Mouse (Mus musculus) embryonic facial prominence, embryonic 12.5 days (tissue): ENCODE data around the gene Acss3. TPM values are rescaled to one million over a fixed set of nuclear protein-coding genes. Genes with fewer than 3 reads are reported as not detected.
A peak's percentile ranks its signal among the peaks of the same experiment; 100 is the strongest.

ENCODE experiments used
- ATAC-seq: fragments of 200-750 bp; cut with Nextera tagmentation; 2 replicates; pipeline ENCODE4 v1.8.0; 2017; ENCODE audit not compliant: insufficient number of reproducible peaks, insufficient read depth, low FRiP score, low TSS enrichment
- H3K27ac ChIP-seq: fragments of 300-500 bp; sonication (generic); 2 replicates; pipeline ENCODE4 v1.5.1; 2016; ENCODE audit warnings: mild to moderate bottlenecking
- H3K27me3 ChIP-seq: fragments of 300-500 bp; sonication (generic); 2 replicates; pipeline ENCODE4 v1.6.1; 2016; ENCODE audit warnings: mild to moderate bottlenecking, moderate library complexity
- H3K36me3 ChIP-seq: fragments of 300-500 bp; sonication (generic); 2 replicates; pipeline ENCODE4 v1.6.1; 2016; ENCODE audit warnings: mild to moderate bottlenecking
- H3K4me1 ChIP-seq: fragments of 300-500 bp; sonication (generic); 2 replicates; pipeline ENCODE4 v1.6.1; 2016
- H3K4me2 ChIP-seq: fragments of 300-500 bp; sonication (generic); replicated peaks from 2 replicates; pipeline ENCODE4 v1.6.1; 2016; ENCODE audit warnings: mild to moderate bottlenecking, moderate library complexity
- H3K4me3 ChIP-seq: fragments of 300-500 bp; sonication (generic); 2 replicates; pipeline ENCODE4 v1.5.1; 2016; ENCODE audit warnings: mild to moderate bottlenecking
- H3K9ac ChIP-seq: fragments of 300-500 bp; sonication (generic); 2 replicates; pipeline ENCODE4 v1.6.1; 2016; ENCODE audit warnings: mild to moderate bottlenecking, moderate library complexity
- H3K9me3 ChIP-seq: fragments of 300-500 bp; sonication (generic); 2 replicates; pipeline ENCODE4 v1.6.1; 2016; ENCODE audit warnings: mild to moderate bottlenecking, moderate library complexity
- WGBS: fragments of 180-500 bp; shearing (Covaris S2); methylation state at CpG from one replicate; pipeline ENCODE4 v1.1.7; 2016; 5-methylcytosine and 5-hydroxymethylcytosine counted together
- polyA plus RNA-seq: library from polyadenylated mRNA; unstranded; fragments of >200 nt; fragmentation: Nextera tagmentation; extraction: Ambion mirVana; gene quantifications from 2 replicates; pipeline ENCODE4 v1.2.1, GENCODE M21; 2016

The Acss3 gene
- polyA plus RNA-seq, 1 experiment from 2014 or later = 7.4 TPM

GRCm38 (mm10) chr10:106989478-106989877, 134.0 kb downstream of the Acss3 start:
- WGBS = 71% methylated on average over 4 of the region's 4 CpGs
- no peak overlapping the region for H3K27ac ChIP-seq
- no peak overlapping the region for H3K4me3 ChIP-seq
- H3K27me3 ChIP-seq = no peaks in the 10 kb centered on the region
- no peak overlapping the region for H3K4me2 ChIP-seq
- ATAC-seq = no peak
- no peaks in the 10 kb centered on the region for H3K4me1 ChIP-seq
- no peak overlapping the region for H3K9ac ChIP-seq
- H3K9me3 ChIP-seq = no peaks in the 10 kb centered on the region
- no peaks in the 10 kb centered on the region for H3K36me3 ChIP-seq

DNA sequence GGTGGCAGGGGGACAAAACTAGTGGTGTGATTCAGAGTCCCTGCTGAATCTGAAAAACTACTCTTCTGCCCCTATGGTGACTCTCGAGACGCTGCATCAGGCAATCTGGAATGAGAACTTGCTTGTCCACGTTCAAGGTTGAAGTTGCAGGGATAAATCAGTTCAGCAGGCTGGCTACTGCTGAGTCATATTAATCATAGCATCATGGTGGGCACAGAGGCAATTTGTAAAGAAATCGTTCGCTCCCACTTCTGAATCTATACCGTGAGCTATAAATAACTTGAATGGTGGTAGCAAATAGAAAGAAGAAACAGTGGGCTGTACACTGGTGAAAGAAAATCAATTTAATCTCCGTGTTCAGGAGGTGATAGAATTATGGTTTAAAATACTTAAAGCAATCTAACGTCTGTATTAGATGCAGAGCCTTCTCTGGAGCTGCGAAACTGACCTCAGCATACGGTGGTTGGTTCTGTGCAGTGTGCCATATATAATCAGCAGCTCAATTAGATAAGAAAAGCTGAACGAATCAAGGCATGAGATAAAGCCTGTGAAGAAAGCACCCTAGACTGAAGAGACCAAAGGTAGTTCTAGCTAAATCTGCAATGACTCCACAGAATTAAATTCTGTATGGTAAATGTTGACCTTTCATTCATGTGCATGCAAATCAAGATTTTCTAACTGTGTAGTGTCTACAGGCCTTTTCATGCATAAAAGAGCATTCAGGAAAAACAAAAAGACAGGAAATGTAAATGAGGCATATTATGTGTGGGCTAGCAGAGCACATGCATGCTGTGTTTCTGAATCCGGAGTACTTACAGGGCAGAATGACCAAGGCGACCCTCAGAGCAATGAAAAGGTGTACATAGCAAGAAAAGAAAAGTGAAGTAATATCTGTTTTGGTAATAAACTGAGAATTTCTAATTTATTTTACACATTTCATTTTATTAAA, 148.0 kb downstream of the Acss3 start:
- H3K4me3 ChIP-seq = no peak overlapping the region
- no peaks in the 10 kb centered on the region for H3K9me3 ChIP-seq
- no peak overlapping the region for H3K9ac ChIP-seq
- no peaks in the 10 kb centered on the region for H3K4me1 ChIP-seq
- ATAC-seq = no peak
- H3K36me3 ChIP-seq = no peaks in the 10 kb centered on the region
- H3K27ac ChIP-seq = no peak overlapping the region
- WGBS = 78% methylated on average over 13 of the region's 13 CpGs
- H3K4me2 ChIP-seq = no peak overlapping the region
- H3K27me3 ChIP-seq = no peaks in the 10 kb centered on the region

DNA sequence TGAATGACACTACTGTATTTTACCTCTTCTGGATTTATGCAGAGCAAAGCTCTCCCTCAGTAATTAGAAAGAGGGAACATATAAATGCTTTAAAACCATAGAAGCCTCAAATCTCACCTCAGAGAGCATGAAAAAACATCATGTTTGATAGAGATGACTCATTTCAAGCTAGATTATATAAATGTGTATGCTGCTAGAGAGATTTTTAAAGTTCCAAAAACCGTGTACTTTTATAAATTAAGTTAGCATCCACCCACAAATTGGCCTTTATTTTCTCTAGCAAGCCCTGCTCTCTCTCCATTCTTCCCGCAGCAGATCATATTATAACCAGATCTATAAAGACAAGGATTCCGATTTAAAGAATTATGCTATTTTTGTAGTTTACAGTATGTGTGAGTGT, 164.4 kb downstream of the Acss3 start:
- 73% methylated on average over 3 of the region's 3 CpGs for WGBS
- H3K4me2 ChIP-seq = no peak overlapping the region
- no peak overlapping the region for H3K4me3 ChIP-seq
- no peaks in the 10 kb centered on the region for H3K4me1 ChIP-seq
- no peaks in the 10 kb centered on the region for H3K9me3 ChIP-seq
- no peak for ATAC-seq
- H3K27me3 ChIP-seq = no peaks in the 10 kb centered on the region
- H3K27ac ChIP-seq = no peak overlapping the region
- no peak overlapping the region for H3K9ac ChIP-seq
- no peaks in the 10 kb centered on the region for H3K36me3 ChIP-seq

DNA sequence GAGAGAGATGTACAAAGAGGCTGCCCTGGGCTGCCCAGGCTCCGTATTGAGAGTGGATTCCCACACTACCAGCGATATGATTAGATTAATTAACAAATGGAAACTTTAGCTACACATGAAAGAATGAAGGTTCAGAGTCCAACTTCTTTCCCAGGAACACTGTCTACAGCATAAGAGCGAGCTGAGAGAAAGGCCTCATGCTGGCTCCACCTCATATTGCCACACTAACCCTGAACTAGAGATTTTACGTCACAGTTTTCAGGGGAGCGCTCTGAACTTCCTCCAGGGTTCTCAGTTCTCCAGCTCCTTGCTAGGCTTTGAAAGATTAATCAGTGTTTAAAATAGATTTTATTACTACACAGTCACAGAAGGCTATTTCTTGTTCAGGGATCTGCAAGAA, 182.1 kb downstream of the Acss3 start:
- Histone ChIP-seq H3K9ac (no peak overlapping the region), H3K27me3 (no peaks in the 10 kb centered on the region), H3K36me3 (no peaks in the 10 kb centered on the region), H3K4me3 (no peak overlapping the region), H3K27ac (no peak overlapping the region), H3K4me2 (no peak overlapping the region), H3K9me3 (no peaks in the 10 kb centered on the region), H3K4me1 (no peaks in the 10 kb centered on the region)
- 71% methylated on average over 5 of the region's 5 CpGs for WGBS
- no peak for ATAC-seq

- 70% methylated on average over 1 of the region's 1 CpGs for WGBS
- Histone ChIP-seq H3K4me2 (no peak overlapping the region), H3K27ac (no peak overlapping the region), H3K9me3 (no peaks in the 10 kb centered on the region), H3K4me1 (no peaks in the 10 kb centered on the region), H3K9ac (no peak overlapping the region), H3K36me3 (no peaks in the 10 kb centered on the region), H3K27me3 (no peaks in the 10 kb centered on the region), H3K4me3 (no peak overlapping the region)
- ATAC-seq = no peak
These were observed 184.0 kb downstream of the Acss3 start for GRCm38 (mm10) chr10:106939441-106939840.

GRCm38 (mm10) chr10:106938851-106939250, 184.6 kb downstream of the Acss3 start:
- Histone ChIP-seq H3K27me3 (no peaks in the 10 kb centered on the region), H3K4me1 (no peaks in the 10 kb centered on the region), H3K9me3 (no peaks in the 10 kb centered on the region), H3K4me2 (no peak overlapping the region), H3K4me3 (no peak overlapping the region), H3K9ac (no peak overlapping the region), H3K27ac (no peak overlapping the region), H3K36me3 (no peaks in the 10 kb centered on the region)
- 91% methylated on average over 3 of the region's 3 CpGs for WGBS
- no peak for ATAC-seq

DNA sequence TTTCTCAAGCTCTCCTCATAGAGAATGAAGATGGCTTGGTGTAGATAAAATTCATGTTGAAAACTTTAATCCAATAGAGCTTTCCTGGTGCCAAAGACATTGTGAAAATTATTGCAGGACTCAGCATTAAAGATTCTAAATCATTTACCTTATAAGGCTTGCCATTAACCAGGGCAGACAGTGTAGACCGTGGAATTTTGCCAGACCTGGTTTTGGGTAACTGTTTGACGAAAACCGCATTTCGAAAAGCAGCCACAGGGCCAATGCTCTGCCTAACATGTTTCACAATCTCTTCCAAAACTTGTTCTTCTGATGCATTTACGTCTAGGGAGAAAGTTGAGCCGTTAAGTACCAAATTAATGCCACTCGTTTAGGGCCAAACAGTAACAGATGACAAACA, 186.5 kb downstream of the Acss3 start:
- H3K4me1 ChIP-seq = no peaks in the 10 kb centered on the region
- H3K4me2 ChIP-seq = no peak overlapping the region
- H3K9ac ChIP-seq = no peak overlapping the region
- 71% methylated on average over 7 of the region's 7 CpGs for WGBS
- H3K9me3 ChIP-seq = no peaks in the 10 kb centered on the region
- ATAC-seq = no peak
- H3K27ac ChIP-seq = no peak overlapping the region
- no peaks in the 10 kb centered on the region for H3K27me3 ChIP-seq
- no peaks in the 10 kb centered on the region for H3K36me3 ChIP-seq
- no peak overlapping the region for H3K4me3 ChIP-seq

DNA sequence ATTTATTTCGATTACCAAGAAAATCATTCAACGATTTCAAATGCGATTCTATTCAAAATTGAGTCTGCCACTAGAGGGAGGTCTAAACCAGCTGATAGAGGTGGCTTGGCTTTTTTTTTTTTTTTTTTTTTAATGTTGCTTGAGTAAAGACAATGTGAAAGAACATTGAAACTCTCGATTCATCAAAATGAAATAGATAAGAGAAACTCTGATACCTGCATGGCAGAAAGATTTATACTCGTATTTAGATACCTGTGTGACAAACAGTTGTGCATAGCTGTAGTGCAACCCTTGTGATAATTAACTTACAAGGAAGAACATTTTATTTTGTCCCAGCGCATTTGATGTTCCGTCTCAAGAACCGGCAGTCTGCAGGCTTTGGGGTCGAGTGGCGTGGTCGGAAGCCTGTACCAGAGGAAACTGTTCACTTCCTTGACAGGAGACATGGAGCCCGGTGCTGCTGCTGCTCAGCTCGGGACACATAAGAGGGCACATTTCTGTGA, 190.8 kb downstream of the Acss3 start:
- 32% methylated on average over 13 of the region's 13 CpGs for WGBS
- no peaks in the 10 kb centered on the region for H3K4me1 ChIP-seq
- no peak for ATAC-seq
- peak overlapping the region; percentile 45 for H3K4me2 ChIP-seq
- H3K9me3 ChIP-seq = no peaks in the 10 kb centered on the region
- no peaks in the 10 kb centered on the region for H3K36me3 ChIP-seq
- H3K9ac ChIP-seq = peak overlapping the region; percentile 2; the same call in 1 of the 2 replicates
- H3K27me3 ChIP-seq = no peaks in the 10 kb centered on the region
- H3K27ac ChIP-seq = no peak overlapping the region
- H3K4me3 ChIP-seq = peak overlapping the region; percentile 22

DNA sequence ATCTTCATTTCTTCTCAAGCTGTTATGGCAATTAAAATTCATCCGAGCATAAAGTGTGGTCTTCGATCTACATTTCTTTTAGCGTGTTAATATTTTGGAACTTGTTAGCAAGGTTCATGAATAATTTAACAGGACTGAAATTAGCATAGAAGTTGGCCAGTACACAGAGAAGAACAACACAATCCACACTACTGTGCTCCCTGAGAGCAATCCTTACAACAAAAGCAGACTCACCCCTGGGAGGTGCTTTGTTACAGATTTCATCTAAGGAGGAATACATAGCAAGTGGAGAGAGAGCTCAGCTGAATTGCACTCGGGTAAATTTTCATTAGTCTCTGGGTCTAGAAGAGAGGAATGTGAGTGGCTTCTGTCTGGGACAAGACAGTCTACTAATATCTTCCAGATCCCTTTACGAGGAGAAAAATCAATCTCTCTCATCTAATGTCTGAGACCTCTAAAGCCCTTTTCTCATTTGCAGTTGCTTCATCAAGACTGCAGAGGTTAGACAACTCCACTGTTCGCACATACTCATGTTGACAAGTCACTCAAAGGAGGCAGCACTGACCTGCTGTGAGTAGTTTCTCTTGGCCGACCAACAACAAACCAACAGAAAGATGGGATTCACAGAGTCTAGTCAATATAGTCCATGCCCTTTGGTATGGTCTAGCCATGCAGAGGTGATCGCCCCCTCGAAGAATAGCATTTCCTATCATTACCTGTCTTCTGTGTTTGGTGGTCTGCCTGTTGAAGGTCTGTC, 194.7 kb downstream of the Acss3 start:
- Histone ChIP-seq H3K4me2 (no peak overlapping the region), H3K4me1 (no peaks in the 10 kb centered on the region), H3K36me3 (no peaks in the 10 kb centered on the region), H3K27ac (no peak overlapping the region), H3K27me3 (no peaks in the 10 kb centered on the region), H3K9ac (no peak overlapping the region), H3K9me3 (no peaks in the 10 kb centered on the region), H3K4me3 (no peak overlapping the region)
- no peak for ATAC-seq
- 71% methylated on average over 9 of the region's 9 CpGs for WGBS

GRCm38 (mm10) chr10:106924798-106925197, 198.7 kb downstream of the Acss3 start:
- H3K4me2 ChIP-seq = no peak overlapping the region
- no peak overlapping the region for H3K27ac ChIP-seq
- ATAC-seq = no peak
- H3K36me3 ChIP-seq = no peaks in the 10 kb centered on the region
- H3K9ac ChIP-seq = no peak overlapping the region
- H3K9me3 ChIP-seq = no peaks in the 10 kb centered on the region
- WGBS = 86% methylated on average over 3 of the region's 3 CpGs
- no peaks in the 10 kb centered on the region for H3K4me1 ChIP-seq
- no peak overlapping the region for H3K4me3 ChIP-seq
- no peaks in the 10 kb centered on the region for H3K27me3 ChIP-seq

GRCm38 (mm10) chr10:106924334-106924733, 199.1 kb downstream of the Acss3 start:
- H3K27ac ChIP-seq = no peak overlapping the region
- no peak overlapping the region for H3K4me2 ChIP-seq
- no peaks in the 10 kb centered on the region for H3K27me3 ChIP-seq
- H3K9ac ChIP-seq = no peak overlapping the region
- H3K36me3 ChIP-seq = no peaks in the 10 kb centered on the region
- ATAC-seq = no peak
- WGBS = 85% methylated on average over 5 of the region's 5 CpGs
- no peaks in the 10 kb centered on the region for H3K9me3 ChIP-seq
- no peak overlapping the region for H3K4me3 ChIP-seq
- H3K4me1 ChIP-seq = no peaks in the 10 kb centered on the region

DNA sequence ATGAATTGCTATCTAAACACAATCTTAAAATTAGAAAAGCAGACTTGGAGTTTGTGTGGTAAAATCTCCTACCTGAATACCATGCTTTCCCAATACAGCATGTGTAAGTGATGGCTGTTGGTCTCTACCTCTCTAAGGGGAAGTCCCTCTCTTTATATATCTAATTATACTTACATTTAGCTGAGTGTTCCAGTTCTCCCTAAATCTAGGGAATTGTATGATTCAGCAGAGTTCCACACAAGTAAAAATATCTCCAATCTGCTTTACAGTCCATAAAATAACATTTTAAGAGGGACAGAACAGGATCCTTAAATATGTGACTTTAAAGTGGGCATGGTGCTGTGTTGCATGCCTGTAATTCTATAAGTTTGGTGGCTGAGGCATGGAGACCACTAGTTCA, 208.6 kb downstream of the Acss3 start:
- Histone ChIP-seq H3K27me3 (no peaks in the 10 kb centered on the region), H3K4me3 (no peak overlapping the region), H3K4me2 (no peak overlapping the region), H3K27ac (no peak overlapping the region), H3K9me3 (no peaks in the 10 kb centered on the region), H3K4me1 (no peaks in the 10 kb centered on the region), H3K9ac (no peak overlapping the region), H3K36me3 (no peaks in the 10 kb centered on the region)
- ATAC-seq = no peak
